Comparison of ENCODE assay signal across 8 mouse cellular contexts in genomic region chr16:20715566-20715965, GRCm38 (mm10). TPM values are rescaled to one million over a fixed set of nuclear protein-coding genes. Genes with fewer than 3 reads are reported as not detected.
DNase-seq lines count a peak whose midpoint lies in the region; ATAC-seq and TF ChIP-seq lines count a peak whose summit lies in the region.

No protein-coding gene starts in this region.

- H3K4me3 ChIP-seq in heart, embryonic 12.5 days = peak overlapping the region; percentile 62
- H3K4me3 ChIP-seq in E14TG2a.4 (replicated peaks; ENCODE audit: low read length) = peak overlapping the region; percentile 88
- peak overlapping the region; percentile 66 for H3K4me3 ChIP-seq in forebrain, embryonic 10.5 days
- peak overlapping the region; percentile 74 for H3K4me3 ChIP-seq in liver, embryonic 12.5 days

- H3K4me1 ChIP-seq in heart, embryonic 12.5 days (replicated peaks) = peaks cover 44% of the 10 kb centered on the region
- peaks cover 67% of the 10 kb centered on the region for H3K4me1 ChIP-seq in E14TG2a.4 (replicated peaks; ENCODE audit: low read depth, low read length)
- peaks cover 56% of the 10 kb centered on the region for H3K4me1 ChIP-seq in forebrain, embryonic 10.5 days
- peaks cover 73% of the 10 kb centered on the region for H3K4me1 ChIP-seq in liver, embryonic 12.5 days

- H3K4me2 ChIP-seq in heart, embryonic 12.5 days = peak overlapping the region; percentile 82
- H3K4me2 ChIP-seq in liver, embryonic 12.5 days = peak overlapping the region; percentile 97

- H3K36me3 ChIP-seq in heart, embryonic 12.5 days = peaks cover 27% of the 10 kb centered on the region
- peaks cover 46% of the 10 kb centered on the region for H3K36me3 ChIP-seq in E14TG2a.4 (ENCODE audit: insufficient read depth, low read length)
- peaks cover 44% of the 10 kb centered on the region for H3K36me3 ChIP-seq in forebrain, embryonic 10.5 days (replicated peaks)
- H3K36me3 ChIP-seq in liver, embryonic 12.5 days = peaks cover 41% of the 10 kb centered on the region

- ATAC-seq in heart, embryonic 12.5 days (ENCODE audit: insufficient number of reproducible peaks, low FRiP score) = no peak
- ATAC-seq in liver, embryonic 12.5 days = no peak

- H3K27me3 ChIP-seq in heart, embryonic 12.5 days (replicated peaks) = no peaks in the 10 kb centered on the region
- no peaks in the 10 kb centered on the region for H3K27me3 ChIP-seq in E14TG2a.4 (ENCODE audit: insufficient read depth, low read length)
- peaks cover 6% of the 10 kb centered on the region; the same call in 1 of the 2 replicates for H3K27me3 ChIP-seq in forebrain, embryonic 10.5 days (ENCODE audit: poor library complexity, severe bottlenecking)
- no peaks in the 10 kb centered on the region for H3K27me3 ChIP-seq in liver, embryonic 12.5 days (replicated peaks)

- H3K27ac ChIP-seq in heart, embryonic 12.5 days (ENCODE audit: poor library complexity, severe bottlenecking) = peak overlapping the region; percentile 91; the same call in 1 of the 2 replicates
- peak overlapping the region; percentile 92 for H3K27ac ChIP-seq in forebrain, embryonic 10.5 days
- peak overlapping the region; percentile 91 for H3K27ac ChIP-seq in liver, embryonic 12.5 days

- TF ChIP-seq CTCF in E14TG2a.4 (conservative IDR thresholded peaks at IDR 0.05; ENCODE audit: low read length) = no peak

- under 1% methylated on average over 12 of the region's 12 CpGs for WGBS in heart, embryonic 12.5 days
- WGBS in forebrain, embryonic 10.5 days = 1% methylated on average over 12 of the region's 12 CpGs
- WGBS in liver, embryonic 12.5 days (ENCODE audit: insufficient replicate concordance) = 4% methylated on average over 12 of the region's 12 CpGs

- no peak for DNase-seq in heart, adult 9 months (ENCODE audit: low spot score in 2 of 2)
- no peak for DNase-seq in forebrain, embryonic 10.5 days (ENCODE audit: extremely low spot score, low spot score)
- no peak for DNase-seq in ovary, postnatal 36 days (ENCODE audit: low spot score)
- no peak for DNase-seq in right cerebral cortex, adult 18-20 months
- DNase-seq in lung, postnatal 14 days = no peak

- peak overlapping the region; percentile 76 for H3K9ac ChIP-seq in heart, embryonic 12.5 days
- peak overlapping the region; percentile 84 for H3K9ac ChIP-seq in liver, embryonic 12.5 days

- H3K9me3 ChIP-seq in heart, embryonic 12.5 days (replicated peaks) = no peaks in the 10 kb centered on the region
- peaks cover 18% of the 10 kb centered on the region for H3K9me3 ChIP-seq in E14TG2a.4 (ENCODE audit: low read length)
- H3K9me3 ChIP-seq in forebrain, embryonic 10.5 days = no peaks in the 10 kb centered on the region
- no peaks in the 10 kb centered on the region for H3K9me3 ChIP-seq in liver, embryonic 12.5 days (replicated peaks)

RNA-seq across cellular contexts. Expression of gene Polr2h, which starts 1.9 kb away (rescaled TPM):
- polyA plus RNA-seq in heart, embryonic 12.5 days (2016; fragmentation: Nextera tagmentation; extraction: Ambion mirVana) = 45.0 and 50.5 TPM in 2 replicates
- 155 and 163 TPM in 2 replicates for polyA plus RNA-seq in forebrain, embryonic 10.5 days (2016; fragmentation: Nextera tagmentation; extraction: Ambion mirVana)
- 66.1 and 68.4 TPM in 2 replicates for polyA plus RNA-seq in liver, embryonic 12.5 days (2016; fragmentation: Nextera tagmentation; extraction: Ambion mirVana)

RNA-seq across cellular contexts. Expression of gene Clcn2, which starts 2.0 kb away (rescaled TPM):
- polyA plus RNA-seq in heart, embryonic 12.5 days (2016; fragmentation: Nextera tagmentation; extraction: Ambion mirVana) = 6.2 and 7.0 TPM in 2 replicates
- polyA plus RNA-seq in forebrain, embryonic 10.5 days (2016; fragmentation: Nextera tagmentation; extraction: Ambion mirVana) = 11.4 and 12.5 TPM in 2 replicates
- 14.0 and 14.5 TPM in 2 replicates for polyA plus RNA-seq in liver, embryonic 12.5 days (2016; fragmentation: Nextera tagmentation; extraction: Ambion mirVana)

RNA-seq across cellular contexts. Expression of gene Chrd, which starts 17.4 kb away (rescaled TPM):
- 0.54 and 0.94 TPM in 2 replicates for polyA plus RNA-seq in heart, embryonic 12.5 days (2016; fragmentation: Nextera tagmentation; extraction: Ambion mirVana)
- 0.87 and 1.2 TPM in 2 replicates for polyA plus RNA-seq in forebrain, embryonic 10.5 days (2016; fragmentation: Nextera tagmentation; extraction: Ambion mirVana)
- 0.54 and 0.96 TPM in 2 replicates for polyA plus RNA-seq in liver, embryonic 12.5 days (2016; fragmentation: Nextera tagmentation; extraction: Ambion mirVana)

RNA-seq across cellular contexts. Expression of gene Thpo, which starts 18.7 kb away (rescaled TPM):
- polyA plus RNA-seq in heart, embryonic 12.5 days (2016; fragmentation: Nextera tagmentation; extraction: Ambion mirVana) = 0.14 and 0.22 TPM in 2 replicates
- 0.31 and 0.46 TPM in 2 replicates for polyA plus RNA-seq in forebrain, embryonic 10.5 days (2016; fragmentation: Nextera tagmentation; extraction: Ambion mirVana)
- polyA plus RNA-seq in liver, embryonic 12.5 days (2016; fragmentation: Nextera tagmentation; extraction: Ambion mirVana) = 2.7 and 2.8 TPM in 2 replicates

RNA-seq across cellular contexts. Expression of gene Fam131a, which starts 22.5 kb away (rescaled TPM):
- 4.0 and 5.2 TPM in 2 replicates for polyA plus RNA-seq in heart, embryonic 12.5 days (2016; fragmentation: Nextera tagmentation; extraction: Ambion mirVana)
- 6.3 and 7.1 TPM in 2 replicates for polyA plus RNA-seq in forebrain, embryonic 10.5 days (2016; fragmentation: Nextera tagmentation; extraction: Ambion mirVana)
- polyA plus RNA-seq in liver, embryonic 12.5 days (2016; fragmentation: Nextera tagmentation; extraction: Ambion mirVana) = 2.1 and 2.6 TPM in 2 replicates
